Mouse (Mus musculus): ENCODE results near the gene Hirip3. TPM values are rescaled to one million over a fixed set of nuclear protein-coding genes. Genes with fewer than 3 reads are reported as not detected.

The Hirip3 gene
- polyA plus RNA-seq, 1 experiment from 2014 or later, result 23.4 TPM

- no peaks in the 10 kb centered on the region for H3K9me3 ChIP-seq (ENCODE audit: control insufficient read depth, low read length)
- peak within 1 kb of the TSS; percentile 78 for H3K27ac ChIP-seq (ENCODE audit: low read depth, low read length)
- H3K4me1 ChIP-seq (ENCODE audit: control insufficient read depth, insufficient read depth, low read length), result peaks cover 22% of the 10 kb centered on the region
- no peaks in the 10 kb centered on the region for H3K27me3 ChIP-seq (ENCODE audit: control insufficient read depth, insufficient read depth, low read length)
- DNase-seq (ENCODE audit: low spot score), result peak; percentile 97
- peak within 1 kb of the TSS; percentile 60 for H3K4me3 ChIP-seq (ENCODE audit: low read depth, low read length)
- peak; percentile 56 for ATAC-seq (ENCODE audit: insufficient read depth, low FRiP score, low TSS enrichment)
- peak within 1 kb of the TSS; percentile 70 for H3K9ac ChIP-seq (ENCODE audit: low read length)
- WGBS, result under 1% methylated on average over 41 of the region's 41 CpGs
- H3K4me2 ChIP-seq (ENCODE audit: low read depth), result peak within 1 kb of the TSS; percentile 85
- H3K36me3 ChIP-seq (ENCODE audit: control insufficient read depth, insufficient read depth, low read length), result peaks cover 15% of the 10 kb centered on the region
Measured at GRCm38 (mm10) chr7:126862147-126862784, 494 bp downstream of the Hirip3 start, which contains the start of gene Ino80e. Gene Ino80e (minus strand): TSS chr7:126862377.

- Histone ChIP-seq H3K36me3 (ENCODE audit: control insufficient read depth, insufficient read depth, low read length) (peaks cover 18% of the 10 kb centered on the region), H3K4me3 (ENCODE audit: low read depth, low read length) (peak overlapping the region; percentile 60; the same call in 1 of the 2 replicates), H3K4me2 (ENCODE audit: low read depth) (peak overlapping the region; percentile 85), H3K27ac (ENCODE audit: low read depth, low read length) (0 out of 2 replicates have a peak overlapping the region, but pooled peaks have one; percentile 14), H3K9ac (ENCODE audit: low read length) (peak overlapping the region; percentile 70), H3K27me3 (ENCODE audit: control insufficient read depth, insufficient read depth, low read length) (no peaks in the 10 kb centered on the region), H3K4me1 (ENCODE audit: control insufficient read depth, insufficient read depth, low read length) (peaks cover 22% of the 10 kb centered on the region), H3K9me3 (ENCODE audit: control insufficient read depth, low read length) (no peaks in the 10 kb centered on the region)
- 69% methylated on average over 6 of the region's 6 CpGs for WGBS
- DNase-seq (ENCODE audit: low spot score), result no peak
- ATAC-seq (ENCODE audit: insufficient read depth, low FRiP score, low TSS enrichment), result no peak
Measured at GRCm38 (mm10) chr7:126863791-126864190, 2.0 kb downstream of the Hirip3 start.

DNA sequence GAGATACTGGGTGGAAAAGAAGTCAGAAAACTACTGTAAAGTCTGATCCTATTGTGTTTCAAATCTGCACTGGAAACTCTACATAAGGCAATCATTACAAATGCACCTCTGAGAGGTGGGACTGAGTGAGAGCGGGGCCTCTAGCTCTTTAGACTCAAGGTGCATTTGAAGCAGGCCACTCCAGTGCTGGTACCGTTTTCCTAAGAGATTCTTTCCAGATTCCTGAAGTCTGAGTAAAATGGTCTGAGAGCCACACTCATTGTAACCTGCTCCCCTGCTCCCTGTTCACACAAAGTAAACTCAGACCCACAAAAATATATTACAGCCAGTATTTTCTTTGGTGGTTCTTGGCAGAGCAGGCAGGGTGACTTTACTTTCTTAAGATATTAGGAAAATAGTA lies 5.8 kb downstream of the Hirip3 start:
- Histone ChIP-seq H3K9me3 (ENCODE audit: control insufficient read depth, low read length) (no peaks in the 10 kb centered on the region), H3K27me3 (ENCODE audit: control insufficient read depth, insufficient read depth, low read length) (no peaks in the 10 kb centered on the region), H3K4me1 (ENCODE audit: control insufficient read depth, insufficient read depth, low read length) (peaks cover 17% of the 10 kb centered on the region), H3K9ac (ENCODE audit: low read length) (no peak overlapping the region), H3K4me2 (ENCODE audit: low read depth) (no peak overlapping the region), H3K27ac (ENCODE audit: low read depth, low read length) (no peak overlapping the region), H3K4me3 (ENCODE audit: low read depth, low read length) (no peak overlapping the region), H3K36me3 (ENCODE audit: control insufficient read depth, insufficient read depth, low read length) (peaks cover 44% of the 10 kb centered on the region)
- 88% methylated on average over 2 of the region's 2 CpGs for WGBS
- ATAC-seq (ENCODE audit: insufficient read depth, low FRiP score, low TSS enrichment) (no peak), DNase-seq (ENCODE audit: low spot score) (no peak)

DNA sequence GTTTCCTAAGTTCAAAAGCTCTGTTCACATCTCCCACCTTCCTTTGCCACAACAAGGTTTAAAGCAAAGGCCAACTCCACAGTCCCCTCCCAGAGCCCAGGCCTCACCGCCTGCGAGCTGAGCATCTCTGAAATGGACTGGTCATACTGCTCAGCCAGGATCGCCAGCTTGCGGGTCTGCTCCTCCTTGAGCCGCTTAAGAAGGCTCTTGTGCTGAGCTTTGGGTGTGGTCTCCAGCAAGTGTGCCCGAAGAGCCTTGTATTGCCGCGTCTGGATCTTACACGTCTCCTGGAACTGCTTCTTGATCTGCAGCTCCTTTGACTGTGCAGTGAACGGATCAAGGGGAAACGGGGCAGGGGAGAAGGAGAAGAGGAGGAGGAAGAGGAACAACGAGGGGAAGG lies 6.2 kb downstream of the Hirip3 start:
- ATAC-seq (ENCODE audit: insufficient read depth, low FRiP score, low TSS enrichment) (no peak), DNase-seq (ENCODE audit: low spot score) (no peak)
- peaks cover 47% of the 10 kb centered on the region for H3K36me3 ChIP-seq (ENCODE audit: control insufficient read depth, insufficient read depth, low read length)
- no peak overlapping the region for H3K27ac ChIP-seq (ENCODE audit: low read depth, low read length)
- peaks cover 13% of the 10 kb centered on the region for H3K4me1 ChIP-seq (ENCODE audit: control insufficient read depth, insufficient read depth, low read length)
- H3K4me3 ChIP-seq (ENCODE audit: low read depth, low read length), result no peak overlapping the region
- 92% methylated on average over 12 of the region's 12 CpGs for WGBS
- no peak overlapping the region for H3K4me2 ChIP-seq (ENCODE audit: low read depth)
- H3K9me3 ChIP-seq (ENCODE audit: control insufficient read depth, low read length), result no peaks in the 10 kb centered on the region
- H3K27me3 ChIP-seq (ENCODE audit: control insufficient read depth, insufficient read depth, low read length), result no peaks in the 10 kb centered on the region
- H3K9ac ChIP-seq (ENCODE audit: low read length), result no peak overlapping the region

- peaks cover 55% of the 10 kb centered on the region for H3K36me3 ChIP-seq (ENCODE audit: control insufficient read depth, insufficient read depth, low read length)
- DNase-seq (ENCODE audit: low spot score), result no peak
- 93% methylated on average over 23 of the region's 23 CpGs for WGBS
Measured at GRCm38 (mm10) chr7:126869780-126870519, 8.2 kb downstream of the Hirip3 start.

DNA sequence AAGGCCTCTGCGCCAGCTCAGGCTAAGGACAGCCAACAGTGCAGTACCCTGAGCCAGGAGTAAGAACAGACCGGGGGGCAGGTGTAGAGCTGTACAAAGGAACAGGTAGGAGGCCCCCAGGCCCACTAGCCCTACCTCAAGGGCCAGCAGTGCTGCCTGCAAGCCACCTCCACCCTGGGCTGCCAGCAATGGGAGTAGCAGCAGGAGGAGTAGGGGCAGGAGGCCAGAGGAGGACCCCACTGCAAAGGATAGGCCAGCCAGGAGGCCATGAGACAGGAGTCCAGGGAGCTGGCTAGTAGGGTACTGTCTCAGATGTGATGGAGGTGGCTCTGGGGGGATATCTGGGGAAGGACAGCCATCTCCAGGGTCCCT lies 8.7 kb downstream of the Hirip3 start:
- H3K9me3 ChIP-seq (ENCODE audit: control insufficient read depth, low read length), result no peaks in the 10 kb centered on the region
- no peaks in the 10 kb centered on the region for H3K4me1 ChIP-seq (ENCODE audit: control insufficient read depth, insufficient read depth, low read length)
- WGBS, result 95% methylated on average over 2 of the region's 2 CpGs
- DNase-seq (ENCODE audit: low spot score), result no peak
- no peak overlapping the region for H3K9ac ChIP-seq (ENCODE audit: low read length)
- H3K36me3 ChIP-seq (ENCODE audit: control insufficient read depth, insufficient read depth, low read length), result peaks cover 58% of the 10 kb centered on the region
- H3K4me3 ChIP-seq (ENCODE audit: low read depth, low read length), result no peak overlapping the region
- H3K27me3 ChIP-seq (ENCODE audit: control insufficient read depth, insufficient read depth, low read length), result no peaks in the 10 kb centered on the region
- H3K4me2 ChIP-seq (ENCODE audit: low read depth), result no peak overlapping the region
- no peak overlapping the region for H3K27ac ChIP-seq (ENCODE audit: low read depth, low read length)
- no peak for ATAC-seq (ENCODE audit: insufficient read depth, low FRiP score, low TSS enrichment)

More at GRCm38 (mm10) chr7:126869780-126870519, 8.2 kb downstream of the Hirip3 start:
- Histone ChIP-seq H3K4me2 (ENCODE audit: low read depth) (no peak overlapping the region), H3K9me3 (ENCODE audit: control insufficient read depth, low read length) (no peaks in the 10 kb centered on the region), H3K27ac (ENCODE audit: low read depth, low read length) (no peak overlapping the region), H3K4me1 (ENCODE audit: control insufficient read depth, insufficient read depth, low read length) (no peaks in the 10 kb centered on the region), H3K9ac (ENCODE audit: low read length) (no peak overlapping the region), H3K4me3 (ENCODE audit: low read depth, low read length) (no peak overlapping the region), H3K27me3 (ENCODE audit: control insufficient read depth, insufficient read depth, low read length) (no peaks in the 10 kb centered on the region)
- ATAC-seq (ENCODE audit: insufficient read depth, low FRiP score, low TSS enrichment), result no peak

DNA sequence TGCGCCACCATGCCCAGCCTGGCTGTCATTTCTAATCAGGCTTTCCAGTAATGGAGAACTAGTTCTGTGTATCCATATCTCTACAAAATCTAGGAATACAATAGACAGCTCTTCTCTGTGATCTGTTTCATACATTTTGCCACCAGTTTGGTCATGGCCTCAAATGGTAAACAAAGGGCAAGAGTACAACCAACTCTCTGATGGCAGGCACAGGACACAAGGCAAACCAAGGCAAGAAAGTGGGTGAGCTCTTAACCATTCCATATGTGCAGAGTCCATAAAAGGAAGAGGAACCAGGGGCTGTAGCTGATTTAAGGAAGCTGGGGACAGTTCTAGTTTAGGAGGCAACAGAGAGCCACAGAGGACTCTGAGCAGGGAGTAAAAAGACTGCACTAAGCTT lies 15.5 kb downstream of the Hirip3 start:
- DNase-seq (ENCODE audit: low spot score), result no peak
- Histone ChIP-seq H3K4me3 (ENCODE audit: low read depth, low read length) (no peak overlapping the region), H3K4me2 (ENCODE audit: low read depth) (no peak overlapping the region), H3K27ac (ENCODE audit: low read depth, low read length) (no peak overlapping the region), H3K9me3 (ENCODE audit: control insufficient read depth, low read length) (no peaks in the 10 kb centered on the region), H3K9ac (ENCODE audit: low read length) (no peak overlapping the region), H3K4me1 (ENCODE audit: control insufficient read depth, insufficient read depth, low read length) (peaks cover 8% of the 10 kb centered on the region; the same call in 1 of the 2 replicates), H3K27me3 (ENCODE audit: control insufficient read depth, insufficient read depth, low read length) (no peaks in the 10 kb centered on the region), H3K36me3 (ENCODE audit: control insufficient read depth, insufficient read depth, low read length) (peaks cover 44% of the 10 kb centered on the region)
- WGBS, result 94% methylated on average over 1 of the region's 1 CpGs
- no peak for ATAC-seq (ENCODE audit: insufficient read depth, low FRiP score, low TSS enrichment)

- no peaks in the 10 kb centered on the region for H3K27me3 ChIP-seq (ENCODE audit: control insufficient read depth, insufficient read depth, low read length)
- ATAC-seq (ENCODE audit: insufficient read depth, low FRiP score, low TSS enrichment) (no peak), DNase-seq (ENCODE audit: low spot score) (no peak)
- H3K9ac ChIP-seq (ENCODE audit: low read length), result no peak overlapping the region; the same call in 1 of the 2 replicates
- H3K4me3 ChIP-seq (ENCODE audit: low read depth, low read length), result no peak overlapping the region
- H3K36me3 ChIP-seq (ENCODE audit: control insufficient read depth, insufficient read depth, low read length), result peaks cover 24% of the 10 kb centered on the region
- peak overlapping the region; percentile 100 for H3K4me2 ChIP-seq (ENCODE audit: low read depth)
- H3K4me1 ChIP-seq (ENCODE audit: control insufficient read depth, insufficient read depth, low read length), result peaks cover 22% of the 10 kb centered on the region
- H3K27ac ChIP-seq (ENCODE audit: low read depth, low read length), result no peak overlapping the region
- WGBS, result 80% methylated on average over 6 of the region's 6 CpGs
- no peaks in the 10 kb centered on the region for H3K9me3 ChIP-seq (ENCODE audit: control insufficient read depth, low read length)
Measured at GRCm38 (mm10) chr7:126881040-126881439, 19.3 kb downstream of the Hirip3 start.

Data from neural tube, embryonic 11.5 days (tissue).